Mouse (Mus musculus): ENCODE results near the gene Maml2.

Maml2 gene

DNA sequence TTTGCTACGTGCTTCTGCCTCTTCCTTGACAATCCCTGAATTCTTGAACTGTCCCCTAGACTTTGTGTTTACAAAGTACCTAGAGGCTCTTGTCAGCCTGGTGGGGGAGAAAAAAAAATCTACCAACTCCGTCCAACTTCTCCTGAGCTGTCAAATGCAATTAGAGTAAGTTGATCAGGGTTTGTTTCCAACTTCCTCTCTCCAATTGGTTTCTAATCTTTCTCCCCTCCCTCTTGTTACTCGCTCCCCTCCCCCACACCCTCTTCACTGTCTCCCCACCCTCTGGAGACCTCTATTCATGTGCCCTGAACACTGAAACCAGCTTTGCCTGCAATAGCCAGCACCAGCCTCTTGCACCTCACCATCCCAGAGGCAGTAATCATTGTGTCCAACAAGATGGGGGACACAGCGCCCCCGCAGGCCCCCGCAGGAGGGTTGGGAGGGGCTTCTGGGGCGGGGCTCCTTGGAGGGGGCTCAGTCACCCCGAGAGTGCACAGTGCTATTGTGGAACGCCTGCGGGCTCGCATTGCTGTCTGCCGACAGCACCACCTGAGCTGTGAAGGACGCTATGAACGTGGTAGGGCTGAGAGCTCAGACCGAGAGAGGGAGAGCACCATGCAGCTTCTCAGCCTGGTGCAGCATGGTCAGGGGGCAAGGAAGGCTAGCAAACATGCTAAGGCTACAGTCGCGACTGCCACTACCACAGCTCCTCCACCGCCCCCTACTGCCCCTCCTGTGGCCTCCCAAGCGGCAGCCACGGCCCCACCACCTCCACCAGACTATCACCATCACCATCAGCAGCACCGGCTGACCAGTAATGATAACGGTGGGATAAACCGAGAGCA, at the start of gene Maml2:
TSS of gene Maml2 (plus strand) at position 290 of the 845 bp plus-strand sequence.
- peak; percentile 63 for DNase-seq

DNA sequence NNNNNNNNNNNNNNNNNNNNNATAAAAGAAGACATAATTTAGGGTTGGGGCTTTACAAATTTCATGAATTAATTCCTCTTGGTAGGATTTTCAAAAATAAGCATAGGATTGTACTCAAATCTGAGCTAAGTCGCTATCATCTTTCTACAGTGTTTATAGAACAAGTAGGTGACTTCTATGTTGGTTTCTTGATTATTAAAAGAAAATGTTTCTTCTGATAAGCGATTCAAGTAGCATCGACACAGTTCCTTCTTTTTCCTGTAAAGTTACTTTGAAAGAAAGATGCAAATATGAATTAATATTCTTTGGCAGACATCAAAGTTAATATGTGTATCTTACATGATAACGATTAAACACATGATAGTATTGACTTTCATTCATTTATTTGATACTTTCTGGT, 49.7 kb upstream of the Maml2 start:
- DNase-seq = no peak

DNA sequence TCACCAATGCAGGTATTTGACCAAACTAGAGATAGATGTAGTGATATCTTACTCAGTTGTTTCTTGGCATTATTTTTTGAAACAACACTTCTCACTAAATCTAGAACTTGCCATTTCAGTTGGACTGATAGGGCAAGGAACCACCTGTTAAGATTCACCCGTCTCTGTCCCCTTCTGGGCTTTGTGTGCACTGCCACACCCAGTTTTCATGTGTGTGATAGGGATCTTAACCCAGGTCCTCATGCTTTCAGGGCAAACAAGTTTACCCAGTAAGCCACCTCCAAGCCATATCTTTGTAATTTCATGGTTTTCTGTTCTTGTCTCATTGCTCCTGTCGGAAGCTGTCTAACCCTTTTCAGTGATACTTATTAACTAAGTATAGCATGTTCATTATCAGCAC, 46.5 kb upstream of the Maml2 start:
- DNase-seq = no peak

DNA sequence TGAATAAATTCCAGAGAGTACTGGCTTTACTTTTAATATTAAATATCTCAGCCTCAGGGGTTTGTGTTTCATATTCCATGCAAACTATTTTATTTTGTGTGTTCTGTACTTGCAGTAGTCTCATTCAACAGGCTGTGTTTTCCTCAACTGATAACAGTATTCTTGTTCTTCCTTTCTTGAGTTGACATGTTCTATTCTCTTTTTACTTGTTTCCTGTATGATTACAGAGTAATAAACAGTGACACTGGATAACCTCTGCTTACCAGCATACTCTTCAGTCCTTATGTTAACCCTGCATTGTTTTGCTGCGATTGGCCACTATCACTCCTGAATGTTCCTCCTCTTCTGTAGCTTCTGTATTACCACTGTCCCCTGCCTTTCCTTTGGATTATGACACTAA, 41.0 kb upstream of the Maml2 start:
- no peak for DNase-seq

DNA sequence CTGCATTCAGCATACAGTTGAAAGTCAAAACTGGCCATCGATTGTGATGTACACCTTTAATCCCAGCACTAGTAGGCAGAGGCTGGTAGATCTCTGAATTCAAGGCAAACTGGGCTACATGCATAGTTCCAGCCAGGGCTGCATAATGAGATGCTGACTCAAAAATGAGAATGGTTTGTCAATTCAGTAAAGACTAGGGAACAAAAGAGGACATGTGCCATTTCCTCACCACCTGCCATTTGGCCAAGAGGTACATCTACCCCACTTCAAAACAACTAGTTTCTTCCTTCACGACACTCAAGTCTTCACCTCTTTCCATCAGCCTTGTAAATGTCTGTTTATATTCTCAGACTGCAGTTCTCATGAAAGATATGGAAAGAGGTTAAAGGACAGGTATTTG, 39.6 kb upstream of the Maml2 start:
- no peak for DNase-seq

DNA sequence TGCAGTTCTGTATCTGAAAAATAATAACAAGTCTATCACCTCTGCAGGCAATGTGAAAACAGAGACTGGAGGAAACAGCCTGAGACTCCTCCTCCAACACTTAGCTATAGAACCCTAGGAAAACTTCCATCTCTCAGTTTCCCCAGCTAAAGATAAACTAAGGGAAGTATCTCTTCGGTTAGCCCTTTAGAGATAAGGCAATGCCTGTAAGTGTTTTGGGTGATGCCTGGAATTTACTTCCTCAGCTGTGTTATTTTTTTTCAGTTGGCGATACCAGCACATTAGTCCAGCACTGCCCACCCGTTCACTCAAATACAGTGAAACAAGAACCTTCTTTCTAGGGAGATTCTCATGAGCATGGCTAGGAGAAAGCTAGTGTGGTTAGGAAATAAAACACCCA, 36.8 kb upstream of the Maml2 start:
- DNase-seq = no peak

DNA sequence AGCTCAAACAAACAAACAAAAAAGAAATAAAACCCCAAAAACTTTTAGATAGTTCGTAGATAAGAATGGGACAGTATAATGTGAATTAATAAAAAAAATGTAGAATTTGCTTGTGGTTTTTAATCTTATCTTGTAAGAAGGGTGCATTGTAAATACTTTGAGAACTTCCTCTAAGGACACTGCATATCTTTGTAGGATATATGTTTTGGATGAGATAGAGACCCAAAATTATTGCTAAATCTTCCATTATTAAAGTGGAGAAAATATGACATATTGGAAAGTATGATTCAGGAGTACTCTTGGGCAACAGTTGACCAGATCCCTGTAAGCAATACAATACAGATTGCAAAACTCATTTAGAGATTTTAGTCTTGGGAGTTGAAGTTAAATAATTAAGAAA, 24.5 kb upstream of the Maml2 start:
- DNase-seq = no peak

DNA sequence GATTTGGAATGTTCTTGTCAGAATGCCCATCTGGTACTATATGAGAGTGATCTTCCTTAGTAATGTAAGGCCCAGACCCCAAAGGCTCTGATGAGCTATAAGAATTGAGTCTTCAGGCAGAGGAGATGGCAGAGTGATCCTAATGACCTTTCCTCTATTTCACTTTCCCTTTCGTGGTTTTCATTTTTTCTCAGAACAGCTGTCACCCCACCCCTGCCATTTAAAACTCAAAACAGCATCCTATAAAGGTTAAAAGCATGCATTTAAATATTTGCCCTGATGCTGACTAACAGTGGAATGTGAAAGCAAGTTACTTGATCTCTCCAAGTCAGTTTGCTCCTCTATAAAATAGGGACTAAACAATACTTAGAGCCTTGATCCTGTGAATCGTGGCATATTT, 10.3 kb upstream of the Maml2 start:
- no peak for DNase-seq

DNA sequence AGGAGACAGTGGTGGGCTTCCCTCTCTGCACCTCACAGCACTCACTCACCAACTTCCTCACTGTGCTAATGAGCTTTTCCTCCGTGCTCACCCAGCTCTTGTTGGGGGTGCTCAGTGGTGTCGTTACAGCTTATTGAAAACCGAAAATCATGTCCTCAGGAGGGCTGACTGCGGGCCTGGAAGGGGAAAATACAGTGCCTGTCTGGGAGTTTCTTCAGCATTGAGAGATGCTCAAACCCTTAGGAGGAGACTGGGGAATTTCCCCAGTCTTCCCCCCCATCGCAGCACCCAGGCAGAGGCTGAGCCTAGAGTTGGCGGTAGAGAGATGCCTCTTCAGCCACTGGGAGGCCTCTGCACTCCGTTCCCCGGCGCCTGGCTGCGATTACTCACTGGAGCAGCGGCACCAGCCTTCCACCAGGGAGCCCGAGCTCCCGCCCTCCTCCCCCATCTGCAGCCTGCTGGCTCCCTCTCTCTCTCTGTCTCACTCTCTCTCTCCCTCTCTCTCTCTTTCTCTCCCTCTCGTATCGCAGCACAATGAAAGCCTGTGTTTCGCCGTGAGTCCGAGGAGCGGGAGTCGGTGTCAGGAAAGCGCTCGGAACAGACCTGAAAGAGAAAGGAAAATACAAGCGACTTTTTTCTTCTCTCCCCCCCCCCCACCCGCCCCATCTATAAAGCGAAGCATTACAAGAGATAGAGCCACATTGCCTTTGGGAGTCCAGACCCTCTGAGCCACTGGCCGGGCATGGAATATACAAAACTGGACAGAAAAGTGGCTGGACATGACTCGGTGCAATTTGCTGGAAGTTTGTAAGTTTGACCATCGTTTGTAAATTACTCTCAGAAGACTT, 1.3 kb upstream of the Maml2 start:
- peak; percentile 88 for DNase-seq

DNA sequence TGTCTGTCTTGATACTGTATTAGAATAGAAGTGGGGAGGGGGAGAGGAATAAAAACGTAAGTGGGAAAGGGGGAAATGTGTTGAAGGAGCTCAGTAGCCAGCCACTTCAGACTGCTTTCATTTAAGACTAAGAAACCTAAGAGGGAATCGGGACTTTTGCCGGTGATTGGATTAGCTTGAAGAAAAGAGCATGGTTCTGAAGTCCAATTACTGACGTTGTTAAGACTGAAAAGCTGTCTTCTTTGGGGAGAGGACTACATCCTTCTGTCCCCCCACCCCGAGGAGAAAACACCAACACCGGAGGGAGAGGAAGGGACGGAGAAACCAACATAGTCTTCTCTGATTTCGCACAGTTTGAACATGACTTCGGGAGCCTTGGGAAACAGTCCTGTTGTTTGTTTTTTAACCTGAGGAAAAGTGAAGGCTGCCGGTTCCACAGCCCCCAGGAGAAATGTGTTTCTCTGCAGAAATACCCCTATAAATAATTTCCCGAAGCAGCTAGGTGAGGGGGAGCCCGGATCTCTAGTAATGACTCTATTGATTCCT, 562 bp upstream of the Maml2 start:
- DNase-seq = no peak

DNA sequence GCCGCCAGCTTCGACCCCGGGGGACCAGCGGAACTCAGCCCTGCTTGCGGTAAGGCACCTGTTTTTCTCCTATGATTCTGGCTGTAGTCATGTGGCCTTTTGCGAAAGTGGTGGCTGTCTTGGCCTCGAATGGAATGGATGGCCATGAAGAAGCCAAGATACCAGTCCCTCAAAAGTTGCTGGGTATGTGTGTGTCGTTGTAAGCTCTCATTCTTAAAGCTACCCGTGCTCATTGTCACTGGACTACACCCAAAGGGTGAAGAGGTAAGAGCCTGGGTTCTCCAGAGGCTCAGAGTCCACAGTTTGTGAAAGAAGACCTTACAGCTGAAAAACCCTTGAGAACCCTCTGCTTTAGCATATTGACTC, 739 bp downstream of the Maml2 start:
- no peak for DNase-seq

DNA sequence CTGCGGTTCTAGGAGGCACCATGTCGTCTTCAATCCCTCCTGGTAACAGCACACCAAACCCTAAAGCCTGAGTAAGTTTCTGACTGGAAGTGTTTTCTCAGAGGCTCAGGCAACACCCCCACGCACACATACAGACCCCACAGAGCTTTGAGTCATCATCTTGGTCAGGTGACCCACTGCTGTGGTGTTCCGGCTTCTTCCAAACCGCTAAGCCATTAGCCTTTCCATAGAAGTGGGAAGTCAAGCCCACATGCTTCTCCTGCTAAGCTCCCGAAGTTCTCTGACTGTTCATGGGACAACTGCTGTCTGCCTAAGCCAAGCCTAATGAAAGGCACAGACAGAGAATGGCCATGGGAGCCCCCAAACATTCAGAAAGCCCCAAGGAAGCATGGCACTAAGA, 1.4 kb downstream of the Maml2 start:
- DNase-seq = no peak

DNA sequence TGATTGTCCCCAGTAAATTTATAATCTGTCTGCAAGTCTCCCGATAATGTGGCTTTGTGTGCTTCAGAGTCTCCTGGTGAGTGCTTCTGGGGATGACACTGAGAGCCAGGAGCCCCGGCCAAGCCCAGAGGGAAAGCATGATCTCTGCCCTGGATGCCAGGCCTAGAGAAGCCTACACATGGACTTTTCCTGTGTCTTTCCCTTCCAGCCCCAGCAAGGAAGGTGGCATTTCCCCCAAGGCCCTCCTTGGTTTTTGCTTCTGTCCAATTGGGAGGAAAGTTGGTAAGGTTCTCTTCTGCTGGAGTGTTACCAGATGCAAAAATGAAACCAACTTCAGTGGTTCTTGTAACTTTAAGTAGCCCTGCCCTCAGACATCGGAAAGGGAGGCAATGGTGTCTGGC, 2.3 kb downstream of the Maml2 start:
- no peak for DNase-seq

DNA sequence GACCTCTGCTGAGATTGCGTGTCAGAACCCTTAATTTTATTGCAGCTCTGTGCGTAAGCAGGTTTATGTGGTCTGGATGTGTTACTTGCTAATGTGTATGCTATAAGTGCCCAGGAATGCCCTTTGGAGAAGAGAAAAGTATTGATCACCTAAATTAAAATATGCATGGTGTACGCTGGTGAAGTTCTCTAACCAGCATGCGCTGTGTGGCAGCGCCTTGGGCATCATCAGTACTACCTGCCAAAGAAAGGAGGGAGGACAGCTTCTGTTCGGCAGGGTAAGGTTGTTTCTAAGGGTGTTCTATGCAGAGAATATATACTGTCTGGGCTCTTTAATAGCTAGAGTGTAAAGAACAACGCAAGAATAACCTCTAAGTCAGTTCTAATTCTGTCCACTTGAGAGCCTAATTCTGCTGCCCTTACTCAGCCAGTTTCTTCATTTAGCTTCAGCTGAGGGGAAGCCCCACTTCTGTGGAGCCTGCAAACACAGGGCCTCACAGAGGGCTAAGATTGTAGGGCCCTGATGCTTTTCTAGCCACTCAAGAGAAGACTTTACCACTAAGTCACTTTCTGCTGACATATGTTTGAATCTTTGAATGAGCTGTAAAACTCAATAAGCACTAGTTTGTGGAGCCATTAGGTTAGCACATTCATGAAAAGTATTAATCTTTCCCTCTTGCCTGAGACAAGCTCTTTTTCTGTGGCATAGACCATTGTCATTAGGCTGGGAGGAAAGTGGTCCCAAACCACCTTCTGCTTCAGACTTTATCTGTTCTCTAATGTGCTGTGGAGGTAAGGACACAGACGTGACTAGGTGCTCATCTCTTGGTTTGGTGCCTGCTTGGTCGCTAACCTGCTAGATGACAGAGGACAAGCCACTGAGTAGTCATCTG, 3.4 kb downstream of the Maml2 start:
- no peak for DNase-seq

DNA sequence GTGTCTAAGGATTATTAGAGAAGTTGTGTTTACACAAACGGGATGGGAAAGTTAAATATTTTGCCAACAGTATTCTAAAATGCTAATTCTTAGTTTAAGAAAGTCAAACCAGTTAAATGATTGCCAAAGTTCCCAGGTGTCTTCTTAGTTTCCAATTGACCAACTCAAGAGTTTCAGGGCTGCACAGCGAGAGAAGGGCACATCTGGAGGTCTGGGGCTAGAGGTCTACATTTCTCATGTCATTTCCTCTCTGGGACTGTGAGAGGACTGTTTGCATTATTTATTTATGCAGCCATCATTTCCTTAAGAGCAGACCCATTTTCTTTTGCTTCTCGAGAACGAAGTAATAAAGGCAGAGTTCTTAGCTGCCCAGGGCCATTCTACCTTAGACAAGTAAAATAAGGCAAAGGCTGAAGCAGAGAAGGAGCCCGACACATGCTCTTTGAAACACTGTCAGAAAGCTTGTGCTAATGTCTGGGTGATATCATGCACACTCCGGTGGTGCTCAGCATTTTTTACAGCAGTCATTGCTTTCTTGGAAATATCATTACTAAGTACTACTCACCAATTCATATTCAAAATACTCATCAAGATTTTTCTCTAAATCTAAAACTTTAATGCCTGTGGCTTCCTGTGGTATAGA, 4.5 kb downstream of the Maml2 start:
- DNase-seq = no peak

DNA sequence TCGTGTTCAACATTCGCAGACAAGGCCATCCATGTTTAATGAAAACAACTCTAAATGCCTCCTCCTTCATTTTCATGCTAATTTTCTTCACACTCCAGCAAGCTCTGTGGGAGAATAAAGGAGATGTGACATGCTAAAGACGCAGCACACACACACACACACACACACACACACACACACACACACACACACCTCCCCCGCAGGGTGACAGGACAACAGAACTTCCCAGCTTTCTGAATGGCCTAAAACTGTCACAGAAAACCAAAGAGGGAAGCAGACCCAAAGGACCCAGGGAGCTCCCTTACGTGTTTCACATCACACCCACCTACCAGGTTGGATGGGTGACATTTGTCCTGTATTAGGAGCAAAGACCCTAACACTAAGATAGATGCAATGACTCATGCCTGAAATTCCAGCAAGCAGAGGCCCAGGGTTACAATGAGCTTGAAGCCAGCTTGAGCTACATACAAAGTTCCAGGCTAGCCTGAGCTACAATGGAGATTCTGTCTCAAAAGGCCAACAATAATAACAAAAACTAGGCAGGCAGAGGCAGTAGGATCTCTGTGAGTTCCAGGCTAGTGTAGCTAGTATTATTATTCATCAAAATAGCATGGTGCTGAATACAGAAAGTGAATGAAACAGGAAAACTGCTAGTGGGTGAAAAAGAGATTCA, 5.5 kb downstream of the Maml2 start:
- no peak for DNase-seq

DNA sequence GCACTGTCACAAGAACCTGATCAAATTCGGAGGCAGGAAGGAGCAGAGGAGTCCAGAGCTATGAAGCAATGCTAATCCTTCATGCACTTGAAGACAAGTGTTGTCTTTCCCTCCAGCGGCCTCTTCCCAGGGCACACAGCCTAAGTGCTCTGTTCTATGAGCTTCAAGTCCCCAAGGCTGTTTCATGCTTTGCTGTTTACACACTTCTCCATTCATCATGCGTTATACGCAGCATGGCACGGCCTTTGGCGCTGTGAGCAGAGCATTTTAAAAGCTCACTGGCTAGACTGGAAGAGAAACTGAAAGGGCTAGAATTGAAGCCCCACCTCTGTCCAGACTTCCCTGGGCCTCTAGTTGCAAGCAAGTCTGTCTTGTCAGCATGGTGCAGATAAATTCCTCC, 6.2 kb downstream of the Maml2 start:
- peak; percentile 20 for DNase-seq

DNA sequence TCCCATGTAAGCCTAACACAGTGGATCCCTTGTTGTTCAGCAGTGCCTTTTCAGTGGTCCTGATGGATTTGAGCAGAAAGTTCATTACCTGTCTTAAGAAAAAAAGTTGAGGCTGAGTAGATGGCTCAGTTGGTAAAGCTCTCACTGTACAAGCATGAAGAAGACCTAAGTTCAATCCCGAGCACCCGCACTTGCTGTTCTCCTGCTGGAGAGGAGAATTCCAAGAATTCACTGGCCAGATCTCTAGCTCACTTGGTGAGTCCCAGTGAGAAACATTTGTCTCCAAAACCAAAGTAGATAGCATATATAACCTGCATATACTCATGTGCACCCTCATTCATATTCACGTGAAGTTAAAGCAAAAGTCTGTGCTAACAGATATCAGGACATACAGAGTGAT, 8.7 kb downstream of the Maml2 start:
- no peak for DNase-seq

DNA sequence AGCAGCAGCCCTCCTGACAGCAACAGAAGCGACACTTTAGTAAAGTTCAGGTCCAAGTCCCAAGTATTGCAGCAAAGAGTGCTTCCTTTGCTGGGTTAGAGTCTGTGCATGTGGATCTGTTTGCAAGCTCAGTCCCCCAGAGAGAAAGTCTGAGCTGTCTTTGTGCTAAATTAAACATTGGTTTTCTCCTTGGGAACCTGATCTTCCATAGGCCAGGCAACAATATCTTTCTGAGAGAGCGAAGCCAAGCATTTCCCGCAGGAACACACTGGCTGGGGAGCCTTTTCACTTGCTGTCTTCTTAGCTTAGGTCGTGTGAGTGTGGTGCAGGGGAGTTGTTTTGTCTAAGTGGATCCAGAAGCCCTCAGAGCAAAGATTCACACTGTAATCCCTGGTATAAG, 9.5 kb downstream of the Maml2 start:
- DNase-seq = no peak

DNA sequence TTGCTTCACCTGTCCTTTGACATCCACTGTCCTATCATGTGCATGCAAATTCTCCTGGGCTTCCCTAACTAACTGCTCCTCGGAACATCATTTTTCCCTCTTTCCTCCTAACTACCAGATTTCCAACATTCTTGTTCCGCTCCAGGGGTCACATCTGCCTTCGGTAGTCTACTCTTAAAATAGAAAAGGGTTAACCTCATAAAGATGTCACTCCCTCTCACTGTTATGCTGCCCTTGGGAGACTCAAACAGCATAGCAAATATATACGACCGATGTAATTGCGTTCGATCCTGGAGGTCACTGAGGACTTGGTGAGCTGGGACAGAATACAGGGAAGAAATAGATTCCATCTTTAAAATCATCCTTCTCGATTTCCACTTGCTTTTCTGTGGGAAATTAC, 11.0 kb downstream of the Maml2 start:
- no peak for DNase-seq

DNA sequence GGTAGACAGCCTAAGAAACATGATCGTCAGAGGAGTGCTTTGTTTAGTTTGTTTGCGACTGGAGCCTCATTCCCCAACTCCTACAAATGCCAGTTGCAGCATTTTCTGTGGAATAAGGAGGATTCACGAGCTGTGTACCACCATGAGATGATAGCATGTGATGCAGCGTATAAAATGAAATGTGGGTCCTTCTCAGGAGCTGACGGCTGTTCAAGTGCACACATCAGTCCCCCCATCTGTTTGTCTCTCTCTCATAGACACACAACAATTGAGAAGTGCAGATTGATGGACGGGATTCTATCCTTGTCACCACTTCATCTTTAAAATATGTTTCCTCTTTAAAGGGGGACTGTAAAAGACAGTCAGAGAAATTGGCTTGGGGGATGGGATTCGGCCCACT, 12.1 kb downstream of the Maml2 start:
- DNase-seq = no peak

DNA sequence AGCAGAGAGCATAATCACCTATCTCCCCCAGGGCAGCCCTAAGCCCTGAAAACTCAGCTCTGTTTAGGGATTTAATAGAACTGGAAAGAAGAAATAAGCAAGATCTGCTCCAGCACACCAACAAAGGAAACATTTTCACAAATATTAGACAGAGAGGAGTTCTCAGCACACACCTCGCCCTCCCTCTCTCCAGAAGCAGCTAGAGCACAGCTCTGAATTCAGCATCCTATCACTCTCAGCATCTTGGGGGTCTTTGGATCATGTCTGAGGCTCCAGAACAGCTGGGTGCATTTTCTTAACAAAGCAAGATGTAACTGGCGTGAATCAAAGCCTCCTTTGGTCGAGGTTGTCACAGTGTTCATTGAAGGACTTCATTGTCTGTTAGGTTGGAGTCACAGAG, 12.5 kb downstream of the Maml2 start:
- DNase-seq = no peak
